Mouse (Mus musculus) effector memory CD4-positive, alpha-beta T cell, adult 5 months (primary cell): ENCODE data around the gene Rin1. TPM values are rescaled to one million over a fixed set of nuclear protein-coding genes. Genes with fewer than 3 reads are reported as not detected.

ENCODE experiments used
- polyA plus RNA-seq: library from polyadenylated mRNA; unstranded; fragments of 100-300 nt; shearing (Covaris generic); gene quantifications from one replicate; pipeline ENCODE4 v1.2.1, GENCODE M21; 2017

Rin1 gene
- 0.35 TPM for polyA plus RNA-seq

DNA sequence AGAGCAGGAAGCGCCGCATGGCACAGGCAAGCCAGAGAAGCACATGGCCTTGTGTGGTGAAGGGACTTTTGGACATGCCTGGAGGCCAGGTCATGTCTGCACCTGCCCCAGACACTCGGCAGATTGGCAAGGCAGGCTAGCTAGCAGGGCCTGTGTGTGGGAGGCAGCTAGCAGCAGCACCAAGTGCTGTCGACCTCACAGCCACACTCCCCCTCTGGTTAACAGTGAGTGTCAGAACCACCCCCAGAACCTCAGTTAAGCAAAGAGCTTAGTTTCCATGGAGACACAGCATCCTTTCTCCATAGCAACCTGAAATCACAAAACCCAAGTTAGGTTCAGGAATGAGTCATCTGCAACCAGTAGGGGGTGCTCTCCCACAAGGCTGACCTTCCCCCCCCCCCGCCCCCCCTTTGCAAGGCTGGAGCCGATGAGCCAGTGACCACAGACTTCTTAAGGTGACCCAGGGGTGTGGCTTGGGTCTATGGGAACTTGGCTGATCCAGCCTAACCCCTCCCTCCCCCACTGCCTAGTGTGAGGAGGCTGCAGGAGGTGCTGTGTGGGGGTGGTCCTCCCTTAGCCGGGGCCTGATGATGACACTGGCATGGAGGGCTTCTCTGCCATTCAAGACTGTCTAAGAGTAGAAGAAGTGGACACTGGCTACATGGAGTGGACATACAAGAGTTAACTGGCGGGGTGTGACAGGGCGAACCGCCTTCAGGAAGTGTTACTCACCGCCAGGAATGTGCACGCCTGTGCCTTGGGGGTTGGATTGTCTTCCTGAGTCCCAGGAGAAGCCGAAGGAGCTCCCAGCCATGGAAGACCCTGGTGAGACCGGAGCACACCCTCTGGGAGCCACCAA, at the start of gene Rin1:
TSS of gene Rin1 (plus strand) at position 435 of the 859 bp plus-strand sequence.

DNA sequence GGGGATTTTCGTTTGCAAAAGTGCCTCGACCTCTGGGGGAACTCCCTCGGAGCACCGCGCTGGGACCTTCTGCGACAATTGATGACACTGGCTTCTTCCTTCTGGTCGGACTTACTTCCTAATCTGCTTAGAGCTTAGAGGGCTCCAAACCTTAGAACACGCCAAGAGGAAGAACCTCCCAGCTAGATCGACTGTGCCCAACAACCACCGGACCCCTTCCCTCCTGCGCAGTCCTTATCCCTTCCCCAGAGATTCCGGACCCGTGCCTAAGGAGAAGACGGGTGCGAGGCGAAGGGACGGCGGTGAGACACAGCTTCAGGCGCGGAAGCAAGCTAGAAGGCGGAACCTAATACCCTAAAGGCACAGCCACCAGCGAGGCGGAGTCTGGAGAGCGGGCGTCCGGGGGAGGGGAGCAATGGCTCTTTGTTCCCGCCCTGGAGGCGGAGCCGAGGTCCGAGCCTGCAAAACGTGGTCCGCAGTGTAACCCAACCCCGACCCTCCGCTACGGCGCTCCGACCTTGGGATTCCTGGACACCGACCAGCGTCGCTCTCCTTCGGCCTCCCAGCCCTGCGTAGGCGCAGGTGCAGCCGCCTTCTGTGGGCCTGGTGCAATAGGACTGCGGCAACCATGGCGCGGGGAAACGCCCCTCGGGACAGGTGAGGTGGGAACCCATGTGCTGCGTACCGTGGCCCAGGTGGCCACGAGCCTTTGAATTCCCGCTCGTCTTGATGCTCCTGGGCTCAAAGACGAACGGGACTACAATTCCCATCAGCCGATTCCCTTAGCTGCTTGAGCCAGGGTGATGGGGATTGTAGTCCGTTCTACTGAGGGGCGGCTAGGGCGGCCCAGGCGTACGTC, 26.4 kb upstream of the Rin1 start, which contains the start of gene Slc29a2:
TSS of gene Slc29a2 (plus strand) at position 240 of the 859 bp plus-strand sequence.

GRCm38 (mm10) chr19:5038709-5039156, 11.5 kb upstream of the Rin1 start, which contains the start of the genes B4gat1 and AC124502.3:
Gene B4gat1, plus strand, starts transcription at chr19:5038826.
Gene AC124502.3, plus strand, starts transcription at chr19:5038891.

GRCm38 (mm10) chr19:5040862-5041523, 9.3 kb upstream of the Rin1 start, which contains the start of gene Brms1:
Gene Brms1, plus strand, starts transcription at chr19:5041354.

DNA sequence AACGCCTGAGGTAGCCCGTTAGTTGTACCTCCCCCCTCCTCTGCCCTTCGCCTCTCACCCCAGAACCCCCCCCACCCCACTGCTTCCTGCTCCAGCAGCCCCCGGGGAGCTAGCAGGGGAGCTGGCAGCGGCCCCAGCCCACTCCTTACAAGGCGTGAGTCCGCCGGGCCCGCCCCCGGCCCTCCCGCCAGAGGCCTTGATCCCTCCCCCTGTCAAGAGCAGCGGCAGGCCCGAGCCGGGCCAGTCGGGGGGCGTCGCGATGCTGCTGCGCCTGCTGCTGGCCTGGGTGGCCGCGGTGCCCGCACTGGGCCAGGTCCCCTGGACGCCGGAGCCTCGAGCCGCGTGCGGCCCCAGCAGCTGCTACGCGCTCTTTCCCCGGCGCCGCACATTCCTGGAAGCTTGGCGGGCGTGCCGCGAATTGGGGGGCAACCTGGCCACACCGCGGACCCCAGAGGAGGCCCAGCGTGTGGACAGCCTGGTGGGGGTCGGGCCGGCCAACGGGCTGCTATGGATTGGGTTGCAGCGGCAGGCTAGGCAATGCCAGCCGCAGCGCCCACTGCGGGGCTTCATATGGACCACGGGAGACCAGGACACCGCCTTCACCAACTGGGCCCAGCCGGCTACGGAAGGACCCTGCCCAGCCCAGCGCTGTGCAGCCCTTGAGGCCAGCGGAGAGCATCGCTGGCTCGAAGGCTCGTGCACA, 17.7 kb downstream of the Rin1 start, which contains the start of gene Cd248:
TSS of gene Cd248 (plus strand) at position 212 of the 703 bp plus-strand sequence.

DNA sequence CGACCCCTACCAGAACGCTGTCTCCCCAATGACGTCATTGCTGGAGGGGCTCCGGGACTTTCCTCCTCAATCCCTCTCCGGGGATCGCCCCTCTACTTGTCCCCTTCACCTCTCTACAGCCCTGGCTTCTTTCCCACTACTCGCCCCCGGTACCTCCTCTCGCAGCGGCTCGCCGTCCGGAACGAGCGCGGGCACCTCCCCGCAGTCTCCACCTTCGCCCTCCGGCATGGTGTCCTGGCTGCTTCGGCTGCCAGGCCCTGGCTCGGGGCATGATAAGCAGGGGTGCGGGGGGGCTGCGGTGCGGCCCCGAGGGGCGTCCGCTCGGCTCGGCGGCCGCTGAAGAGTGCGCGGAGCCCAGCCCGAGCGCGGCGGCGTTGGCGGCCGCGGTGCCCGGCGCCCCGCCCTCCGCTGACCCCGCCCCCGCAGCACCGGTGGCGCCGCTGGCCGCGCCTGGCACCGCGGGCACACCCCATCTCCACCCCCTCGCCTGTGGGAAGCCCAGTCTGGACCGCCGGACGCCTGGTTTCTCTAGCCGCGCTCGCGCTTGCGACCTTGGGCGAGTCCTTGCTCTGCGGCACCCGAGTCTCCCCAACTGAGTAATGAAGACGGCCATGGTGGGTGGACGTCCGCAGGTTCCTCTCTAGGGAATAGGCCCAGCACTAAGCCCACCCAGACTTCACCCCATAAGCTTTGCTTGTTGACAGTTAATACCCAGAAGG, 35.0 kb downstream of the Rin1 start, which contains the start of gene Tmem151a:
TSS of gene Tmem151a (minus strand) at position 387 of the 719 bp plus-strand sequence.

DNA sequence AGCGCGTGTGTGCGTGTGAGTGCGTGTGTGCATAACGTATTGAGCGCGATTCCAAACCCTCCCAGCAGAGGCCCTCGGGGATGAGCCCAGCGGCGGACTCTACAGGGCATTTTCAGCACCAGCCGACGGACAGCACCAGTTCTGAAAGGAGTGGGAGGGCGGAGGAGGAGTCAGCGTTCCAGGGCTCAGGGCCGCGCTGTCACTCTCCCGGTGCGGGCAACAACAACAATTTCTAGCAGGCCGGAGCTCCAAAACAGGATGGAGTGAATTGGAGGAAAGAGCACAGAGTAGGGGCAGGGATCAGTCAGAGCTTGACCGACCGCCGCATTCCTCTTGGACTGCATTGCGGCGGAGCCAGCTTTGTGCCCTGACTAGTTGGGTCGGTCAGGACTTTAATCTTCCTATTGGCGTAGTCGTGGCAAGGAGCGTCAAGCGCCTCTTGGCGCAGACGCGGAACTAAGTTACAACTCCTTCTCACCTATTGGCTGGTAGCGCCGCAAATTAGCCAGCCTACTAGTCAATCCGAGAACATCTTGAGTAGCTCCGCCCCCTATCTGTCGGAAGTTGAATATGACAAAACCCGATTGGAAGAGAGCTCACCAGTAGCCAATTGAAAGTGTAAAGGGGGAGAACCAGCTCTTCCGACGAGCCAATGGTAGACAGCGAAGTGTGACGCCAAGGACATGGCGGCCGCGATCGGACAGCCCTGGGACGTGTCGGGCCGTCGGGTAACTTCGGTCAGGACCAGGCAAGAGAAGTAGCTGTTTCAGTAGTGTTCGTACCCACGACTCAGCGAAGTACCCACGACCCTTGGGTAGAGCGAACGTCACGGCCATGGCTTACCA, 37.8 kb downstream of the Rin1 start, which contains the start of gene Yif1a:
TSS of gene Yif1a (plus strand) at position 655 of the 845 bp plus-strand sequence.

GRCm38 (mm10) chr19:5098363-5099143, 48.3 kb downstream of the Rin1 start, which contains the start of gene Cnih2:
Gene Cnih2, minus strand, starts transcription at chr19:5098521.

Other genes with a start within 250 kb of the Rin1 start
- gene Gm21992, start 238.9 kb upstream of the Rin1 start, polyA plus RNA-seq: 19.3 TPM
- gene Rbm14, start 238.8 kb upstream of the Rin1 start, polyA plus RNA-seq: 78.0 TPM
- gene Ccs, start 211.1 kb upstream of the Rin1 start, polyA plus RNA-seq: 30.5 TPM
- 0.11 TPM for gene Ccdc87, start 211.1 kb upstream of the Rin1 start, polyA plus RNA-seq
- 8.5 TPM for gene Ctsf, start 195.4 kb upstream of the Rin1 start, polyA plus RNA-seq
- not detected for gene Actn3, start 172.6 kb upstream of the Rin1 start, polyA plus RNA-seq
- gene Zdhhc24, start 171.8 kb upstream of the Rin1 start, polyA plus RNA-seq: 3.8 TPM
- gene Bbs1, start 143.9 kb upstream of the Rin1 start, polyA plus RNA-seq: 0.37 TPM
- gene Dpp3, start 122.2 kb upstream of the Rin1 start, polyA plus RNA-seq: 59.5 TPM
- 1.1 TPM for gene Peli3, start 107.4 kb upstream of the Rin1 start, polyA plus RNA-seq
- gene Mrpl11, start 88.3 kb upstream of the Rin1 start, polyA plus RNA-seq: 37.5 TPM
- not detected for gene Npas4, start 60.2 kb upstream of the Rin1 start, polyA plus RNA-seq
- 2.2 TPM for gene Slc29a2, start 26.6 kb upstream of the Rin1 start, polyA plus RNA-seq
- 3.6 TPM for gene B4gat1, start 11.7 kb upstream of the Rin1 start, polyA plus RNA-seq
- gene AC124502.3, start 11.6 kb upstream of the Rin1 start, polyA plus RNA-seq: 2.4 TPM
- 84.9 TPM for gene Brms1, start 9.1 kb upstream of the Rin1 start, polyA plus RNA-seq
- gene Cd248, start 17.6 kb downstream of the Rin1 start, polyA plus RNA-seq: not detected
- 0.57 TPM for gene Tmem151a, start 35.0 kb downstream of the Rin1 start, polyA plus RNA-seq
- gene Yif1a, start 38.1 kb downstream of the Rin1 start, polyA plus RNA-seq: 28.5 TPM
- 0.87 TPM for gene Cnih2, start 48.0 kb downstream of the Rin1 start, polyA plus RNA-seq
- 151 TPM for gene Rab1b, start 56.6 kb downstream of the Rin1 start, polyA plus RNA-seq
- gene Klc2, start 68.1 kb downstream of the Rin1 start, polyA plus RNA-seq: 2.6 TPM
- gene Pacs1, start 222.6 kb downstream of the Rin1 start, polyA plus RNA-seq: 95.2 TPM
- 294 TPM for gene Sf3b2, start 245.0 kb downstream of the Rin1 start, polyA plus RNA-seq
- gene Gal3st3, start 247.8 kb downstream of the Rin1 start, polyA plus RNA-seq: not detected